Mouse (Mus musculus): ENCODE results near the gene Gse1. TPM values are rescaled to one million over a fixed set of nuclear protein-coding genes. Genes with fewer than 3 reads are reported as not detected.
"Not testable (repeated sequence)": the region's sequence is repeated elsewhere in the genome, so short reads cannot be mapped to it uniquely, and the experiment has no call there.

The Gse1 gene
- polyA plus RNA-seq, 1 experiment from 2014 or later, result 24.0 TPM

- H3K36me3 ChIP-seq (ENCODE audit: poor library complexity, severe bottlenecking), result no peaks in the 10 kb centered on the region
- H3K9ac ChIP-seq, result peak overlapping the region; percentile 43
- peak overlapping the region; percentile 72 for H3K27ac ChIP-seq
- peaks cover 41% of the 10 kb centered on the region for H3K4me1 ChIP-seq
- peak overlapping the region; percentile 19 for H3K4me2 ChIP-seq
- ATAC-seq, result peak; percentile 71
- no peaks in the 10 kb centered on the region for H3K9me3 ChIP-seq (replicated peaks)
- WGBS, result 5% methylated on average over 20 of the region's 20 CpGs
- no peaks in the 10 kb centered on the region for H3K27me3 ChIP-seq
- H3K4me3 ChIP-seq, result no peak overlapping the region
Observed at GRCm38 (mm10) chr8:120322956-120323448, 94.7 kb downstream of the Gse1 start.

DNA sequence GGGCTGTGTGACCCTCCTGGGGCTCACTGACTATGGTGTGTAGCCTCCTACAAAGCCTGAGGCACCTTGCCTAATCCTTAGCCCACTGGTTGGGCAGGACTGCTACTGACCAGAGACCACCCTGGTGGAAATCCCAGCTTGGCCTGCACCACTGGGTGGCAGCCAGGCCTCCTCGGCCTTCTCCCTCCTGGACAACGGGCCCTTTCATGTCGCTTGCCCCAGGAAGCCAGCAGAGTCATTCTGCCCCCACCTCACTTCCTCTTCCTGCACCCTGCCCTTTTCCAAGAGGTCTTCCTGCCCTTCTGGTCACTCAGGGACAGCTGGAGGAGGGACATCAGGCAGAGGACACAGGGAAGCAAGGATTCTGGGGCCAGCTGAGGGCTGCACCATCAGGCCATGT is 96.3 kb downstream of the Gse1 start:
- no peaks in the 10 kb centered on the region for H3K27me3 ChIP-seq
- H3K36me3 ChIP-seq (ENCODE audit: poor library complexity, severe bottlenecking), result no peaks in the 10 kb centered on the region
- 61% methylated on average over 3 of the region's 3 CpGs for WGBS
- peak overlapping the region; percentile 8; the same call in 1 of the 2 replicates for H3K27ac ChIP-seq
- ATAC-seq, result no peak
- no peak overlapping the region for H3K4me2 ChIP-seq
- H3K9ac ChIP-seq, result no peak overlapping the region
- H3K4me1 ChIP-seq, result peaks cover 53% of the 10 kb centered on the region
- H3K4me3 ChIP-seq, result no peak overlapping the region
- H3K9me3 ChIP-seq (replicated peaks), result no peaks in the 10 kb centered on the region

DNA sequence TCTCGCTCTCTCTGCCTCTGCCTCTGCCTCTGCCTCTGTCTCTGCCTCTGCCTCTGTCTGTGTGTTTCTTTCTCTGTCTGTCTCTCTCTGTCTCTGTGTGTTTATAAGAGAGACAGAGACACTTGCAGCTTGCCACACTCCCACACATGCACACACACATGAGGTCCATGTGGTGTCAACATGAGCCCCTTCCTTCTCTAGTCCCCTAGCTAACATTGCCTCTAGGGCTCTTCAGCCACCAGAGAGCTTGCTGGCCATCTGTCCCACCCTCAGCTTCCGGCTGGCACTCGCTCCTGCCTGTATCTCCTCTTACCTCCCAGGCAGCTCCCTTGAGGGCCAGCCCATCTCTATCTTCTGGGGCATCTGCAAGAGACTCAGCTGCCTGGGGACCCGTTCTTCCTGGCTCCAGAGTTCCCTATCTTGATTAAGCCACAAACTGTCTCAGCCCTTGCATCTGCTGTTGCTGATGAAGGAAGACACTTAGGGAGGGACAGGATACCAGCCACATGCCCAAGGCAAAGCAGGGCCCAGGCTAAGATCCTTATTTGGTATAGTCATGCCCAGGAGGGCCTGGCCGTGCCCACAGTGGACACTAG is 97.0 kb downstream of the Gse1 start:
- H3K4me2 ChIP-seq, result no peak overlapping the region
- H3K36me3 ChIP-seq (ENCODE audit: poor library complexity, severe bottlenecking), result no peaks in the 10 kb centered on the region
- no peaks in the 10 kb centered on the region for H3K27me3 ChIP-seq
- no peaks in the 10 kb centered on the region for H3K9me3 ChIP-seq (replicated peaks)
- H3K27ac ChIP-seq, result peak overlapping the region; percentile 8
- no peak overlapping the region for H3K4me3 ChIP-seq
- 73% methylated on average over 5 of the region's 5 CpGs for WGBS
- no peak for ATAC-seq
- peaks cover 55% of the 10 kb centered on the region for H3K4me1 ChIP-seq
- H3K9ac ChIP-seq, result no peak overlapping the region

GRCm38 (mm10) chr8:120327131-120327554 is 98.9 kb downstream of the Gse1 start:
- Histone ChIP-seq H3K9ac (no peak overlapping the region), H3K4me3 (no peak overlapping the region), H3K27ac (no peak overlapping the region), H3K36me3 (ENCODE audit: poor library complexity, severe bottlenecking) (no peaks in the 10 kb centered on the region), H3K9me3 (replicated peaks) (no peaks in the 10 kb centered on the region), H3K27me3 (no peaks in the 10 kb centered on the region; the same call in 1 of the 2 replicates), H3K4me2 (no peak overlapping the region), H3K4me1 (peaks cover 52% of the 10 kb centered on the region)
- 52% methylated on average over 3 of the region's 3 CpGs for WGBS
- no peak for ATAC-seq

GRCm38 (mm10) chr8:120328361-120329022 is 100.2 kb downstream of the Gse1 start:
- H3K9ac ChIP-seq, result no peak overlapping the region
- H3K27me3 ChIP-seq, result no peaks in the 10 kb centered on the region; the same call in none of the 2 replicates
- ATAC-seq, result no peak
- H3K4me3 ChIP-seq, result no peak overlapping the region
- no peak overlapping the region for H3K4me2 ChIP-seq
- peaks cover 47% of the 10 kb centered on the region for H3K4me1 ChIP-seq
- 92% methylated on average over 13 of the region's 13 CpGs for WGBS
- 0 out of 2 replicates have a peak overlapping the region, but pooled peaks have one; percentile 25 for H3K27ac ChIP-seq
- no peaks in the 10 kb centered on the region for H3K9me3 ChIP-seq (replicated peaks)
- no peaks in the 10 kb centered on the region for H3K36me3 ChIP-seq (ENCODE audit: poor library complexity, severe bottlenecking)

DNA sequence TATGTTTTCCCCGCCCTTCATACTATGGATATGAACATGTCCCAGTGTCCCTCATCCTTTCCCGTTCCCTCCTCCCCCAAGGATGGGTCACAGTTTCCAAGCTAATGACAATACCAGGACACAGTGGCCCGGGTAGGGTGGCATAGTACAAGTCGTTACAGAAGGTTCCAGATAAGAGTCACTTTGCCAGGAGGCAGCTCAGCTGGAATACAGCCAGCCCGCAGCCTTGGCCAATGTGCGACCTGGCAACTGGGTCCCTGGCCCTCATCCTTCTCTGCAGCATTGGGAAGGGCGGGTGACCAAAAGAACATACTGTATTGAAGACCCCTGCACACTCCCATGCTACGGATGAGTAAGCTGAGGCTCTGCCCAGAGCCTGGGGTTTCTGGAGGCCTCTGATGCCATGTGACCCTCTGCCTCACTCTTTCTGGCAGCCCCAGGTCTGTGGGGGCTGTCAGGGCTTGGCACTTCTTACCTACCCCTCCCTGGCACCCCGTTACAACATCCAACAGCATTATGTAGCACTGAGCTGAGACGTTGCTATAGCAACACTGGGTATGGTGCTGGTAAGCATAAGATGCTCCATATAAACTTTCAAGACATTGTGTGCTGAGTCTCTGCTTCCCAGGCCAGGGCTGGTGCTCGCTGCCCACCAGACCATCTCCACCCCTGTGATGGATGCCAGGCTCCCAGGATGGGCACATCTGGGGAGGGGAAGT is 100.9 kb downstream of the Gse1 start:
- H3K4me2 ChIP-seq, result no peak overlapping the region
- H3K9ac ChIP-seq, result 0 out of 2 replicates have a peak overlapping the region, but pooled peaks have one; percentile 13
- no peaks in the 10 kb centered on the region; the same call in none of the 2 replicates for H3K27me3 ChIP-seq
- no peak for ATAC-seq
- H3K4me3 ChIP-seq, result no peak overlapping the region
- peaks cover 41% of the 10 kb centered on the region for H3K4me1 ChIP-seq
- no peaks in the 10 kb centered on the region for H3K36me3 ChIP-seq (ENCODE audit: poor library complexity, severe bottlenecking)
- H3K27ac ChIP-seq, result no peak overlapping the region; the same call in 1 of the 2 replicates
- H3K9me3 ChIP-seq (replicated peaks), result no peaks in the 10 kb centered on the region
- WGBS, result 85% methylated on average over 11 of the region's 11 CpGs

- no peak overlapping the region; the same call in 1 of the 2 replicates for H3K27ac ChIP-seq
- H3K36me3 ChIP-seq (ENCODE audit: poor library complexity, severe bottlenecking), result no peaks in the 10 kb centered on the region
- H3K4me3 ChIP-seq, result no peak overlapping the region
- H3K9ac ChIP-seq, result no peak overlapping the region
- H3K4me2 ChIP-seq, result no peak overlapping the region
- H3K9me3 ChIP-seq (replicated peaks), result no peaks in the 10 kb centered on the region
- 81% methylated on average over 7 of the region's 7 CpGs for WGBS
- H3K4me1 ChIP-seq, result peaks cover 47% of the 10 kb centered on the region
- ATAC-seq, result no peak
- H3K27me3 ChIP-seq, result no peaks in the 10 kb centered on the region; the same call in none of the 2 replicates
Observed at GRCm38 (mm10) chr8:120331027-120331426, 102.8 kb downstream of the Gse1 start.

GRCm38 (mm10) chr8:120332379-120333229 is 104.3 kb downstream of the Gse1 start:
- no peak for ATAC-seq
- Histone ChIP-seq H3K4me3 (no peak overlapping the region), H3K4me1 (peaks cover 62% of the 10 kb centered on the region), H3K36me3 (ENCODE audit: poor library complexity, severe bottlenecking) (no peaks in the 10 kb centered on the region), H3K27me3 (peaks cover 4% of the 10 kb centered on the region), H3K27ac (no peak overlapping the region), H3K9me3 (replicated peaks) (no peaks in the 10 kb centered on the region), H3K4me2 (no peak overlapping the region), H3K9ac (no peak overlapping the region)
- WGBS, result 76% methylated on average over 14 of the region's 16 CpGs

DNA sequence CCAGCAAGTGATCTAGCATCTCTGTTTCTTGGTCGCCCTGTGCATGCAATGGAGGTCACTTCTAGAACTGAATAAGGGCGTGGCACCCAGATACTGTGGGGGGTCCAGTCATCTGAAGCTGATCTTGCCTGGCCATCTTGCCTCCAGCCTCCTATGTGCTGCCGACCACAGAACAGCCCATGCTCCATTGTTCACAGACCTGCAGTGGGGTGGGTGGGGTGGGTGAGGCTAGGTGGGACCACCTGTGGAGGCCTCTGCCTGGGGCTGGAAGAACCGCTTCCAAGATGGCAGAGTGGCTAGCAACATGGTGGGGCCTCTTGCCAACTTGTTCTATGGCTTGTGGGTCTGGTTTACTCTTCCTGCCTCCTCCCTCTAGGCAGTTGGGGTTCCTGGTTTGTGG is 105.4 kb downstream of the Gse1 start:
- Histone ChIP-seq H3K9ac (no peak overlapping the region), H3K27me3 (peaks cover 6% of the 10 kb centered on the region), H3K9me3 (replicated peaks) (no peaks in the 10 kb centered on the region), H3K27ac (no peak overlapping the region), H3K4me3 (no peak overlapping the region), H3K4me1 (peaks cover 54% of the 10 kb centered on the region), H3K36me3 (ENCODE audit: poor library complexity, severe bottlenecking) (no peaks in the 10 kb centered on the region), H3K4me2 (no peak overlapping the region)
- WGBS, result 87% methylated on average over 4 of the region's 4 CpGs
- ATAC-seq, result no peak

DNA sequence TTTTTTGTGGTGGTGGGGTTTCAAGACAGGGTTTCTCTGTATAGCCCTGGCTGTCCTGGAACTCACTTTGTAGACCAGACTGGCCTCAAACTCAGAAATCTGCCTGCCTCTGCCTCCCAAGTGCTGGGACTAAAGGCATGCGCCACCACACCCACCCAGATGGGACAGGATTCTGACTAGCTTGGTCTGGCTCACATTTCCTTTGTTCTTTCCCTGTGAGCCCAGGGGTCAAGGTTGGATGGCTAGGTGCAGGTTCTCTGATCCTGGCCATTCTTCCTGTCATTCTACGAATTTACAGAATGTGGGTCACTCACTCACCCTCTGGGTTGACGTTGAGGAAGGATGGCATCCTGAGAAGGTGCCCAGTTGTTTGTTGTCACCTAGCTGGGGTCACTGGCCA is 106.0 kb downstream of the Gse1 start:
- 51% methylated on average over 3 of the region's 3 CpGs for WGBS
- H3K4me3 ChIP-seq; H3K4me2 ChIP-seq; H3K36me3 ChIP-seq (ENCODE audit: poor library complexity, severe bottlenecking); ATAC-seq; H3K27me3 ChIP-seq; H3K9me3 ChIP-seq (replicated peaks): not testable (repeated sequence)
- H3K9ac ChIP-seq, result peak overlapping the region; percentile 45; the same call in 1 of the 2 replicates
- peak overlapping the region; percentile 97 for H3K27ac ChIP-seq
- peaks cover 52% of the 10 kb centered on the region for H3K4me1 ChIP-seq

- ATAC-seq, result peak; percentile 55
- Histone ChIP-seq H3K4me3 (no peak overlapping the region), H3K9ac (peak overlapping the region; percentile 45), H3K27me3 (peaks cover 6% of the 10 kb centered on the region), H3K4me2 (peak overlapping the region; percentile 44), H3K4me1 (peaks cover 53% of the 10 kb centered on the region), H3K36me3 (ENCODE audit: poor library complexity, severe bottlenecking) (no peaks in the 10 kb centered on the region), H3K27ac (peak overlapping the region; percentile 97), H3K9me3 (replicated peaks) (no peaks in the 10 kb centered on the region)
- WGBS, result 0% methylated on average over 4 of the region's 5 CpGs
Observed at GRCm38 (mm10) chr8:120334878-120335261, 106.6 kb downstream of the Gse1 start.
